Mouse (Mus musculus) spleen, adult 2 months (tissue): ENCODE measurements around the gene Castor1. TPM values are rescaled to one million over a fixed set of nuclear protein-coding genes. Genes with fewer than 3 reads are reported as not detected.

Experiments used
- DNase-seq, 2 experiments: peaks; one replicate each; pipeline versions ENCODE4 v3.0.0 to v3.0.0-alpha.2; 2012 to 2021; ENCODE audit warnings: low spot score in 2 of 2, low read depth in 1 of 2
- H3K27ac ChIP-seq: fragments of 200-500 bp; 2 replicates; pipeline ENCODE4 v1.5.1; 2012; ENCODE audit warnings: low read length, inconsistent platforms; ENCODE audit not compliant: insufficient read depth
- H3K27me3 ChIP-seq: fragments of 200-500 bp; 2 replicates; pipeline ENCODE4 v1.6.1; 2012; ENCODE audit warnings: mild to moderate bottlenecking, moderate library complexity, low read length, inconsistent platforms; ENCODE audit not compliant: control insufficient read depth, insufficient read depth
- H3K36me3 ChIP-seq: fragments of 200-500 bp; 2 replicates; pipeline ENCODE4 v1.6.1; 2012; ENCODE audit warnings: mild to moderate bottlenecking, low read length, inconsistent platforms; ENCODE audit not compliant: control insufficient read depth, insufficient read depth
- H3K4me1 ChIP-seq: fragments of 200-500 bp; 2 replicates; pipeline ENCODE4 v1.6.1; 2011; ENCODE audit warnings: inconsistent platforms; ENCODE audit not compliant: control insufficient read depth, insufficient read depth, insufficient read length
- H3K4me3 ChIP-seq: fragments of 200-500 bp; 2 replicates; pipeline ENCODE4 v1.5.1; 2011; ENCODE audit warnings: mild to moderate bottlenecking, inconsistent platforms; ENCODE audit not compliant: insufficient read depth, insufficient read length; ENCODE audit errors: extremely low read depth
- CTCF ChIP-seq: fragments of 200-500 bp; IDR thresholded peaks from 2 replicates; pipeline ENCODE4 v1.5.1; 2011; ENCODE audit warnings: mild to moderate bottlenecking, inconsistent platforms; ENCODE audit not compliant: insufficient read depth, insufficient read length, insufficient replicate concordance; ENCODE audit errors: extremely low read depth
- POLR2A ChIP-seq: fragments of 200-500 bp; IDR thresholded peaks from 2 replicates; pipeline ENCODE4 v1.6.1; 2011; ENCODE audit warnings: low read depth, low read length, inconsistent platforms
- WGBS: fragments of 180-500 bp; shearing (Covaris S2); methylation state at CpG from one replicate; pipeline ENCODE4 v1.1.7; 2018; 5-methylcytosine and 5-hydroxymethylcytosine counted together
- polyA plus RNA-seq: library from polyadenylated mRNA; depleted of rRNA; stranded (reverse); fragments of >200 nt; gene quantifications from 2 replicates; pipeline ENCODE4 v1.2.3, GENCODE M21; 2012

The Castor1 gene
- polyA plus RNA-seq, 1 experiment: 9.9 TPM

- DNase-seq: no peak
- no peak overlapping the region for H3K27ac ChIP-seq
- H3K4me3 ChIP-seq: no peak overlapping the region
- 70% methylated on average over 9 of the region's 9 CpGs for WGBS
- TF ChIP-seq POLR2A (no peak), CTCF (no peak)
- H3K27me3 ChIP-seq: no peaks in the 10 kb centered on the region
- H3K36me3 ChIP-seq: peaks cover 30% of the 10 kb centered on the region
- peaks cover 8% of the 10 kb centered on the region; the same call in 1 of the 2 replicates for H3K4me1 ChIP-seq
Observed at GRCm38 (mm10) chr11:4216248-4217000, 1.6 kb upstream of the Castor1 start.

GRCm38 (mm10) chr11:4218637-4219036, 612 bp downstream of the Castor1 start:
- H3K27me3 ChIP-seq: no peaks in the 10 kb centered on the region
- DNase-seq: no peak
- H3K4me3 ChIP-seq: peak overlapping the region; percentile 62
- 37% methylated on average over 6 of the region's 6 CpGs for WGBS
- no peak overlapping the region for H3K27ac ChIP-seq
- peaks cover 16% of the 10 kb centered on the region for H3K36me3 ChIP-seq
- TF ChIP-seq POLR2A (no peak), CTCF (no peak)
- peaks cover 8% of the 10 kb centered on the region for H3K4me1 ChIP-seq

GRCm38 (mm10) chr11:4219317-4219751, 1.3 kb downstream of the Castor1 start:
- TF ChIP-seq POLR2A (no peak), CTCF (peak; percentile 67; the same call in 1 of the 2 replicates)
- 48% methylated on average over 2 of the region's 2 CpGs for WGBS
- peaks cover 10% of the 10 kb centered on the region for H3K36me3 ChIP-seq
- H3K4me1 ChIP-seq: peaks cover 8% of the 10 kb centered on the region
- H3K27me3 ChIP-seq: no peaks in the 10 kb centered on the region
- H3K4me3 ChIP-seq: no peak overlapping the region
- peak in 1 of 2 experiments; percentile 59 for DNase-seq
- H3K27ac ChIP-seq: no peak overlapping the region

- no peak for TF ChIP-seq CTCF
- no peak for TF ChIP-seq POLR2A
- H3K4me3 ChIP-seq: no peak overlapping the region
- no peaks in the 10 kb centered on the region for H3K27me3 ChIP-seq
- no peak overlapping the region for H3K27ac ChIP-seq
- H3K36me3 ChIP-seq: peaks cover 4% of the 10 kb centered on the region
- H3K4me1 ChIP-seq: peaks cover 8% of the 10 kb centered on the region
- 50% methylated on average over 9 of the region's 9 CpGs for WGBS
- DNase-seq: no peak
Observed at GRCm38 (mm10) chr11:4219908-4220307, 1.9 kb downstream of the Castor1 start.

GRCm38 (mm10) chr11:4220443-4221400, 2.7 kb downstream of the Castor1 start:
- DNase-seq: peak; percentile 57 to 86
- H3K4me3 ChIP-seq: no peak overlapping the region
- H3K4me1 ChIP-seq: peaks cover 8% of the 10 kb centered on the region
- no peaks in the 10 kb centered on the region for H3K27me3 ChIP-seq
- H3K36me3 ChIP-seq: no peaks in the 10 kb centered on the region
- TF ChIP-seq CTCF (peak; percentile 94), POLR2A (no peak)
- H3K27ac ChIP-seq: no peak overlapping the region
- WGBS: 56% methylated on average over 28 of the region's 28 CpGs

GRCm38 (mm10) chr11:4222046-4222950, 4.3 kb downstream of the Castor1 start:
- WGBS: 40% methylated on average over 17 of the region's 17 CpGs
- TF ChIP-seq POLR2A: no peak
- TF ChIP-seq CTCF: no peak
- Histone ChIP-seq H3K4me3 (no peak overlapping the region), H3K4me1 (peaks cover 8% of the 10 kb centered on the region), H3K36me3 (no peaks in the 10 kb centered on the region), H3K27me3 (no peaks in the 10 kb centered on the region), H3K27ac (0 out of 2 replicates have a peak overlapping the region, but pooled peaks have one; percentile 25)
- DNase-seq: no peak
